Mouse (Mus musculus): ENCODE data around the gene Tmem252. TPM values are rescaled to one million over a fixed set of nuclear protein-coding genes. Genes with fewer than 3 reads are reported as not detected.

The Tmem252 gene
- total RNA-seq (2021), result 1 to 10 TPM in 1 of 2 experiments, under 1 TPM in 1; 0.35 to 1.0 TPM

- no peak for DNase-seq
Measured at GRCm38 (mm10) chr19:24673762-24674161, at the start of gene Tmem252. Gene Tmem252 (plus strand): TSS chr19:24674008.

GRCm38 (mm10) chr19:24628049-24628448, 45.8 kb upstream of the Tmem252 start:
- no peak for DNase-seq

- no peak for DNase-seq
Measured at GRCm38 (mm10) chr19:24633008-24633407, 40.8 kb upstream of the Tmem252 start.

GRCm38 (mm10) chr19:24634602-24635001, 39.2 kb upstream of the Tmem252 start:
- DNase-seq, result peak; percentile 66 to 71

- DNase-seq, result peak in 1 of 2 experiments; percentile 13
Measured at GRCm38 (mm10) chr19:24636616-24637015, 37.2 kb upstream of the Tmem252 start.

GRCm38 (mm10) chr19:24637988-24638387, 35.8 kb upstream of the Tmem252 start:
- no peak for DNase-seq

- no peak for DNase-seq
Measured at GRCm38 (mm10) chr19:24640982-24641381, 32.8 kb upstream of the Tmem252 start.

GRCm38 (mm10) chr19:24644971-24645370, 28.8 kb upstream of the Tmem252 start:
- no peak for DNase-seq

GRCm38 (mm10) chr19:24646162-24646829, 27.5 kb upstream of the Tmem252 start:
- DNase-seq, result no peak

- DNase-seq, result no peak
Measured at GRCm38 (mm10) chr19:24648016-24648415, 25.8 kb upstream of the Tmem252 start.

- DNase-seq, result no peak
Measured at GRCm38 (mm10) chr19:24650428-24650827, 23.4 kb upstream of the Tmem252 start.

- DNase-seq, result no peak
Measured at GRCm38 (mm10) chr19:24651595-24651994, 22.2 kb upstream of the Tmem252 start.

GRCm38 (mm10) chr19:24652342-24653019, 21.3 kb upstream of the Tmem252 start:
- DNase-seq, result no peak

GRCm38 (mm10) chr19:24653230-24653799, 20.5 kb upstream of the Tmem252 start:
- DNase-seq, result no peak

GRCm38 (mm10) chr19:24656981-24657380, 16.8 kb upstream of the Tmem252 start:
- DNase-seq, result no peak

GRCm38 (mm10) chr19:24662346-24662745, 11.5 kb upstream of the Tmem252 start:
- no peak for DNase-seq

- peak in 1 of 2 experiments; percentile 16 for DNase-seq
Measured at GRCm38 (mm10) chr19:24665771-24666170, 8.0 kb upstream of the Tmem252 start.

GRCm38 (mm10) chr19:24667527-24667926, 6.3 kb upstream of the Tmem252 start:
- no peak for DNase-seq

- no peak for DNase-seq
Measured at GRCm38 (mm10) chr19:24671571-24671970, 2.2 kb upstream of the Tmem252 start.

- no peak for DNase-seq
Measured at GRCm38 (mm10) chr19:24672366-24672960, 1.3 kb upstream of the Tmem252 start.

- DNase-seq, result no peak
Measured at GRCm38 (mm10) chr19:24673331-24673730, 477 bp upstream of the Tmem252 start.

- no peak for DNase-seq
Measured at GRCm38 (mm10) chr19:24676429-24676828, 2.6 kb downstream of the Tmem252 start.

All from layer of hippocampus, postnatal 36 days (tissue).